Mouse (Mus musculus) hindbrain, embryonic 16.5 days (tissue): ENCODE measurements around the gene 2010111I01Rik. TPM values are rescaled to one million over a fixed set of nuclear protein-coding genes. Genes with fewer than 3 reads are reported as not detected.

Source experiments
- ATAC-seq: fragments of 200-750 bp; cut with Nextera tagmentation; 2 replicates; pipeline ENCODE4 v1.8.0; 2017; ENCODE audit warnings: moderate TSS enrichment, moderate library complexity
- H3K27ac ChIP-seq: fragments of 300-500 bp; sonication (generic); 2 replicates; pipeline ENCODE4 v1.5.1; 2014; ENCODE audit warnings: low read depth, mild to moderate bottlenecking, control low read depth, low read length, moderate library complexity
- H3K27me3 ChIP-seq: fragments of 300-500 bp; sonication (generic); replicated peaks from 2 replicates; pipeline ENCODE4 v1.6.1; 2014; ENCODE audit warnings: low read length; ENCODE audit not compliant: control insufficient read depth, insufficient read depth
- H3K36me3 ChIP-seq: fragments of 300-500 bp; sonication (generic); 2 replicates; pipeline ENCODE4 v1.6.1; 2014; ENCODE audit warnings: mild to moderate bottlenecking, low read length, moderate library complexity, mixed read lengths; ENCODE audit not compliant: control insufficient read depth, insufficient read depth
- H3K4me1 ChIP-seq: fragments of 300-500 bp; sonication (generic); 2 replicates; pipeline ENCODE4 v1.6.1; 2014; ENCODE audit warnings: low read depth, low read length; ENCODE audit not compliant: control insufficient read depth, insufficient read depth
- H3K4me2 ChIP-seq: fragments of 300-500 bp; sonication (generic); 2 replicates; pipeline ENCODE4 v1.6.1; 2014; ENCODE audit warnings: mild to moderate bottlenecking, low read length, control low read depth, moderate library complexity
- H3K4me3 ChIP-seq: fragments of 300-500 bp; sonication (generic); 2 replicates; pipeline ENCODE4 v1.5.1; 2014; ENCODE audit warnings: mild to moderate bottlenecking, low read length, control low read depth, moderate library complexity
- H3K9ac ChIP-seq: fragments of 300-500 bp; sonication (generic); 2 replicates; pipeline ENCODE4 v1.6.1; 2014; ENCODE audit warnings: low read depth, mild to moderate bottlenecking, control low read depth, low read length, moderate library complexity
- H3K9me3 ChIP-seq: fragments of 300-500 bp; sonication (generic); 2 replicates; pipeline ENCODE4 v1.6.1; 2014; ENCODE audit warnings: mild to moderate bottlenecking, low read length, moderate library complexity; ENCODE audit not compliant: control insufficient read depth
- WGBS: fragments of 180-500 bp; shearing (Covaris S2); extraction: QIAGEN DNeasy Blood & Tissue Kit; methylation state at CpG from one replicate; pipeline ENCODE4 v1.1.7; 2014; 5-methylcytosine and 5-hydroxymethylcytosine counted together
- polyA plus RNA-seq: library from polyadenylated mRNA; unstranded; fragments of >200 nt; fragmentation: Nextera tagmentation; extraction: Ambion mirVana; gene quantifications from 2 replicates; pipeline ENCODE4 v1.2.1, GENCODE M21; 2015

2010111I01Rik gene
- polyA plus RNA-seq, 1 experiment from 2014 or later = 28.6 TPM

- WGBS = 86% methylated on average over 12 of the region's 12 CpGs
- no peaks in the 10 kb centered on the region for H3K9me3 ChIP-seq
- no peak overlapping the region for H3K9ac ChIP-seq
- no peak overlapping the region for H3K4me3 ChIP-seq
- no peak overlapping the region for H3K4me2 ChIP-seq
- ATAC-seq = no peak
- 0 out of 2 replicates have a peak, but pooled peaks cover 2% of the 10 kb centered on the region for H3K27me3 ChIP-seq
- H3K4me1 ChIP-seq = peaks cover 6% of the 10 kb centered on the region; the same call in 1 of the 2 replicates
- no peaks in the 10 kb centered on the region for H3K36me3 ChIP-seq
- H3K27ac ChIP-seq = no peak overlapping the region
Observed at GRCm38 (mm10) chr13:63246332-63246940, 281.7 kb downstream of the 2010111I01Rik start.

DNA sequence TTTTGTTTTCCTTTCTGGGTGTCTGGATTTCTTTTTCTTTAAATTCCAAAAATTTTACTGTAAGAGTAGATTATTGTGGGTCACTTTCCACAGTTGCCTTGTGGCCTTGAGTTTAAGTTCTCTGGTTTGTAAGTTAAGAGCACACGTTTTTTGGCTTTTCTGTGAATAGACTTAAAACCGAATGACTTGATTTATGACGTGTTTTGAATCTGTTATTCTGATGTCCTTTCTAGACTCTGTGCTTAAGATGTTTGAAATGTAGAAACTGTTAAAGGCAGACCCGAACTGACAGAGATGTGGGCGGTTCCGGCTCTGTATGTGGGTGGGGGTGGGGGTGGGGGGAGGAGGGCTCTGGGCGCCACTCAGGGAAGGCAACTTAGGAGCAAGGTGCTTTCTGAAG, 282.3 kb downstream of the 2010111I01Rik start:
- WGBS = 75% methylated on average over 7 of the region's 7 CpGs
- Histone ChIP-seq H3K9ac (no peak overlapping the region), H3K9me3 (no peaks in the 10 kb centered on the region), H3K4me2 (no peak overlapping the region), H3K27me3 (no peaks in the 10 kb centered on the region), H3K4me1 (0 out of 2 replicates have a peak, but pooled peaks cover 3% of the 10 kb centered on the region), H3K27ac (no peak overlapping the region), H3K36me3 (no peaks in the 10 kb centered on the region), H3K4me3 (no peak overlapping the region)
- ATAC-seq = no peak

DNA sequence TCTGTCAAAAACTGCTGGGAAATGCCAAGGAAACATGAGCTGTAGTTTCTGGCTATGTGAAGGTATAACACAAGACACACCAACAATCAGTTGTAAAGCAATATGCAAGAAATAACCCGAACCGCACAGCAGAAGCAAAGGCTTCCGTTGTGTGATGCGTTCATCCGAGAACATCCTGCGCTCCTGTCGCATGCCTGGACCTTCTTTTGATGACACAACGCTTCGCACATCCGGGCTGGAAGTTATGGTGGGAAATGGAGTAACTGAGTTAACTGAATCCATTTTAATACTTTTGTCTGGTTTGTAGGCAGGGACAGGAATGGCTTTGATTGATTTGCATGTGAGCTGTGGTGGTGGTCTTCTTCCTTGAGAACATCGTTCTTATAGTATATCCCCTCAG, 282.9 kb downstream of the 2010111I01Rik start:
- Histone ChIP-seq H3K27ac (no peak overlapping the region), H3K9me3 (no peaks in the 10 kb centered on the region), H3K4me3 (no peak overlapping the region), H3K4me2 (no peak overlapping the region), H3K36me3 (no peaks in the 10 kb centered on the region), H3K4me1 (0 out of 2 replicates have a peak, but pooled peaks cover 3% of the 10 kb centered on the region), H3K27me3 (no peaks in the 10 kb centered on the region), H3K9ac (no peak overlapping the region)
- 93% methylated on average over 11 of the region's 11 CpGs for WGBS
- ATAC-seq = no peak

- no peak for ATAC-seq
- H3K4me1 ChIP-seq = no peaks in the 10 kb centered on the region
- H3K4me3 ChIP-seq = no peak overlapping the region
- no peaks in the 10 kb centered on the region for H3K36me3 ChIP-seq
- no peak overlapping the region for H3K9ac ChIP-seq
- no peak overlapping the region for H3K4me2 ChIP-seq
- no peaks in the 10 kb centered on the region for H3K27me3 ChIP-seq
- no peak overlapping the region for H3K27ac ChIP-seq
- H3K9me3 ChIP-seq = no peaks in the 10 kb centered on the region
- WGBS = 90% methylated on average over 10 of the region's 10 CpGs
Observed at GRCm38 (mm10) chr13:63248318-63248717, 283.6 kb downstream of the 2010111I01Rik start.

DNA sequence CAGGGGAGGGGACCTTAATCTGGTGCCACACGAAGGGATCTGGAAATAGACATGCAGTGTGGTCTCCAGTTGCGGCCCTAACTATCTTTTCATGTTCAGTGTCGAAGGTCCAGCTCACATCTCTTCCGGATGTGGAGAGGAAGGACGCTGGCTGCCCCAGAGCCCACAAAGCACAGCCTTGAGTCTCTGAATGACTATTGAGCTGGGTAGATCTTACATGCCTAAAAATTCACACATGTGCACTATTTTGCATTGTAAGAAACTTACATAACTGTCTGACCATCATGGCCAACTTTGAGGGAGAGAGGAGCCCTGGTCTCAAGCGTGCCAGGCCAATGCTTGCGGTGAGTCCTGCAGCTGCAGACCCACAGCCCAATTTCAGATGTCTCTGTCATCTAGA, 284.5 kb downstream of the 2010111I01Rik start:
- 93% methylated on average over 7 of the region's 7 CpGs for WGBS
- no peak for ATAC-seq
- no peak overlapping the region for H3K4me2 ChIP-seq
- no peak overlapping the region for H3K9ac ChIP-seq
- H3K36me3 ChIP-seq = no peaks in the 10 kb centered on the region
- no peaks in the 10 kb centered on the region for H3K27me3 ChIP-seq
- no peaks in the 10 kb centered on the region for H3K9me3 ChIP-seq
- H3K4me3 ChIP-seq = no peak overlapping the region
- no peaks in the 10 kb centered on the region for H3K4me1 ChIP-seq
- H3K27ac ChIP-seq = no peak overlapping the region

GRCm38 (mm10) chr13:63249741-63250431, 285.2 kb downstream of the 2010111I01Rik start:
- H3K9ac ChIP-seq = no peak overlapping the region
- no peaks in the 10 kb centered on the region for H3K27me3 ChIP-seq
- WGBS = 76% methylated on average over 8 of the region's 8 CpGs
- H3K27ac ChIP-seq = no peak overlapping the region
- H3K36me3 ChIP-seq = no peaks in the 10 kb centered on the region
- H3K4me1 ChIP-seq = no peaks in the 10 kb centered on the region
- H3K9me3 ChIP-seq = no peaks in the 10 kb centered on the region
- H3K4me2 ChIP-seq = no peak overlapping the region
- no peak for ATAC-seq
- H3K4me3 ChIP-seq = no peak overlapping the region

DNA sequence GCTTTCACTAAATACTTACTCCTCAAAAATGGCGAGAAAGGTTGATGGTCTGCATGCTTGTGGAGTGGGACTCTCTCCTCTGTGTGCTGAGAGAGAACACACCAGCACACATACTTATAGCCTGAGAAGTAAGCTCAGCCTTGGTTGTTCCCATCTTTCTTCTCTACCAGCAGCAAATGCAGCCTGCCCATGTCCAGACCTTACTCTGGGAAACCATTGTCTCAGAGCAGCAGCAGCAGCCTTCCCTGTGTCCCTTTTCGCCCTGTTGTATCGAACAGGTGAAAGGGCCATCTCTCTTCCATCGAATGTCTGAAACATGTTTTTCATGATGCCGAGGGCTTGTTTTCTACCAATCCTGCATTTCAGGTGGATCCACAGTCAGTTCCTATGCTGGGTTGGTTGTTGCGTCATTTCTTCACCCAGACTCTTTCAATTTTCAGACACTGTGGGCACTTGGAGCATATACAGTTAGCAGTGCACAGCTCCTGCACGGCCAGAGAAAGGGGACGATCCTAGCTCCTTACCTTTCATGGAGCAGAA, 285.8 kb downstream of the 2010111I01Rik start:
- 93% methylated on average over 8 of the region's 8 CpGs for WGBS
- no peaks in the 10 kb centered on the region for H3K9me3 ChIP-seq
- H3K27me3 ChIP-seq = no peaks in the 10 kb centered on the region
- H3K9ac ChIP-seq = no peak overlapping the region
- no peak overlapping the region for H3K4me3 ChIP-seq
- no peak overlapping the region for H3K4me2 ChIP-seq
- no peaks in the 10 kb centered on the region for H3K36me3 ChIP-seq
- H3K27ac ChIP-seq = no peak overlapping the region
- no peaks in the 10 kb centered on the region for H3K4me1 ChIP-seq
- no peak for ATAC-seq

DNA sequence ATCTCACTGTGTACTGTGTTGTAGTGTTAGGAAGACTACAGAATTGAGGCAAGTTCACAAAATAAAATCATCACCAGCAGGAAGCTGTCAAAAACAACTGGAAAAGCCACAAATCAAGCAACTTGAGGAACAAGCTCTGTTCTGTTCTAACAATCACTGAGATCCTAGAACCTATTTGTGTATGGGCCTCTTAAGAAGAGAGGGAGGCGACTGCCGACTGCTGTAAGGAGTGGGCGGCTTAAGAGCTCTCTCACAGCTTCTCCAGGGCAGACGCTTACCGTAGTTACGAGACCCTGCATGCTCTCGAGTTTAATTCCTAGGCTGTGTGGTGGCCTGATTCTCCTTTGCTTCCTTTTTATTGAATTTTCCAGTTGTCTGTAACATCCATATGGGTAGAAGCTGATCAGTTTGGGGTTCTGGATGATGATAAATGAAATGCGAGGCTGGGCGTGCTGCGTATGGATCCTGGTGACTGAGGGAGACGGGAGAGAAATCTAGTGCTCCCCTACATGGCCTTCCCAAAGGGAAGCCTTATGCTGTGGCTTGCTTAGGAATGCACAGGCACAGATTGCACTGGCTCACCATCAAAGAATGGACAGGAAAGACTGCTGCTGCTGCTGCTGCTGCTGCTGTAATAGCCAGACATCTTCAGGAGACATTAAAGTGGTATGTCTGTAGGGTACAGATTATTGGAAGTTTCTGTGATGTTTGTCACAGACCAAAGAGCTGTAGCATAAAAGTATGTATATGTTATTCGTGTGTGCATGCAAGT, 286.6 kb downstream of the 2010111I01Rik start:
- H3K9me3 ChIP-seq = no peaks in the 10 kb centered on the region
- H3K4me1 ChIP-seq = no peaks in the 10 kb centered on the region
- H3K9ac ChIP-seq = no peak overlapping the region
- 71% methylated on average over 12 of the region's 12 CpGs for WGBS
- H3K4me3 ChIP-seq = no peak overlapping the region
- H3K27ac ChIP-seq = no peak overlapping the region
- H3K36me3 ChIP-seq = no peaks in the 10 kb centered on the region
- no peaks in the 10 kb centered on the region for H3K27me3 ChIP-seq
- H3K4me2 ChIP-seq = no peak overlapping the region
- no peak for ATAC-seq
